ENCODE assay signal across 8 mouse cellular contexts in genomic region chr5:118560385-118561085, GRCm38 (mm10). TPM values are rescaled to one million over a fixed set of nuclear protein-coding genes. Genes with fewer than 3 reads are reported as not detected.
A peak's percentile ranks its signal among the peaks of the same experiment; 100 is the strongest.
DNase-seq lines count a peak whose midpoint lies in the region; ATAC-seq lines count a peak whose summit lies in the region.

Gene Med13l, plus strand, starts transcription at chr5:118560679.

- peak within 1 kb of the TSS; percentile 64 for H3K4me2 ChIP-seq in embryonic facial prominence, embryonic 12.5 days (replicated peaks)
- peak within 1 kb of the TSS; percentile 98 for H3K4me2 ChIP-seq in liver, embryonic 12.5 days
- peak within 1 kb of the TSS; percentile 64 for H3K4me2 ChIP-seq in stomach, embryonic 16.5 days (ENCODE audit: low read depth, low read length)

- H3K4me3 ChIP-seq in embryonic facial prominence, embryonic 12.5 days, result peak within 1 kb of the TSS; percentile 68
- peak within 1 kb of the TSS; percentile 94 for H3K4me3 ChIP-seq in liver, embryonic 12.5 days
- peak within 1 kb of the TSS; percentile 78 for H3K4me3 ChIP-seq in stomach, embryonic 16.5 days (replicated peaks; ENCODE audit: low read length)

- H3K9ac ChIP-seq in embryonic facial prominence, embryonic 12.5 days, result peak within 1 kb of the TSS; percentile 93
- peak within 1 kb of the TSS; percentile 97 for H3K9ac ChIP-seq in liver, embryonic 12.5 days
- peak within 1 kb of the TSS; percentile 95 for H3K9ac ChIP-seq in stomach, embryonic 16.5 days (ENCODE audit: low read length)

- peaks cover under 1% of the 10 kb centered on the region; the same call in 1 of the 2 replicates for H3K9me3 ChIP-seq in embryonic facial prominence, embryonic 12.5 days
- H3K9me3 ChIP-seq in liver, embryonic 12.5 days (replicated peaks), result no peaks in the 10 kb centered on the region
- no peaks in the 10 kb centered on the region for H3K9me3 ChIP-seq in stomach, embryonic 16.5 days (replicated peaks; ENCODE audit: control insufficient read depth, low read length)

- peak within 1 kb of the TSS; percentile 96 for H3K27ac ChIP-seq in embryonic facial prominence, embryonic 12.5 days
- peak within 1 kb of the TSS; percentile 95 for H3K27ac ChIP-seq in liver, embryonic 12.5 days
- H3K27ac ChIP-seq in stomach, embryonic 16.5 days (ENCODE audit: low read length), result peak within 1 kb of the TSS; percentile 92

- no peaks in the 10 kb centered on the region for H3K36me3 ChIP-seq in embryonic facial prominence, embryonic 12.5 days
- H3K36me3 ChIP-seq in liver, embryonic 12.5 days, result peaks cover 7% of the 10 kb centered on the region; the same call in 1 of the 2 replicates
- no peaks in the 10 kb centered on the region for H3K36me3 ChIP-seq in stomach, embryonic 16.5 days (ENCODE audit: control insufficient read depth, insufficient read depth, low read length)

- ATAC-seq in embryonic facial prominence, embryonic 12.5 days (ENCODE audit: insufficient number of reproducible peaks, insufficient read depth, low FRiP score, low TSS enrichment), result 0 out of 2 replicates have a peak, but pooled peaks have one; percentile 28
- peak; percentile 69 for ATAC-seq in liver, embryonic 12.5 days
- peak; percentile 74 for ATAC-seq in stomach, embryonic 16.5 days (ENCODE audit: insufficient read depth, low FRiP score)

- H3K27me3 ChIP-seq in embryonic facial prominence, embryonic 12.5 days, result 0 out of 2 replicates have a peak, but pooled peaks cover 2% of the 10 kb centered on the region
- peaks cover 9% of the 10 kb centered on the region for H3K27me3 ChIP-seq in liver, embryonic 12.5 days (replicated peaks)
- H3K27me3 ChIP-seq in stomach, embryonic 16.5 days (ENCODE audit: control insufficient read depth, insufficient read depth, low read length), result no peaks in the 10 kb centered on the region; the same call in 1 of the 2 replicates

- peak; percentile 59 for DNase-seq in 416B (ENCODE audit: low read depth)
- DNase-seq in adrenal gland, postnatal 10 days, result peak; percentile 86
- DNase-seq in heart, adult 9 months (ENCODE audit: low spot score in 2 of 2), result peak; percentile 58 to 63
- peak; percentile 59 for DNase-seq in kidney, adult 9 months
- peak; percentile 75 for DNase-seq in naive thymus-derived CD4-positive, alpha-beta T cell, adult 2 months (ENCODE audit: low read depth)

- under 1% methylated on average over 77 of the region's 120 CpGs for WGBS in embryonic facial prominence, embryonic 12.5 days
- under 1% methylated on average over 66 of the region's 120 CpGs for WGBS in liver, embryonic 12.5 days (ENCODE audit: insufficient replicate concordance)
- WGBS in stomach, embryonic 16.5 days, result under 1% methylated on average over 60 of the region's 120 CpGs

- H3K4me1 ChIP-seq in embryonic facial prominence, embryonic 12.5 days, result peaks cover 33% of the 10 kb centered on the region
- peaks cover 69% of the 10 kb centered on the region for H3K4me1 ChIP-seq in liver, embryonic 12.5 days
- H3K4me1 ChIP-seq in stomach, embryonic 16.5 days (ENCODE audit: control insufficient read depth, insufficient read depth, low read length), result peaks cover 30% of the 10 kb centered on the region

RNA-seq across cellular contexts. Expression of gene Med13l, which starts in this region (rescaled TPM):
- total RNA-seq in adrenal gland, postnatal 10 days (2021), result 10 to 100 TPM; 39.0 to 43.6 TPM
- 17.7 and 18.2 TPM in 2 replicates for polyA plus RNA-seq in embryonic facial prominence, embryonic 12.5 days (2016; fragmentation: Nextera tagmentation; extraction: Ambion mirVana)
- polyA plus RNA-seq in liver, embryonic 12.5 days (2016; fragmentation: Nextera tagmentation; extraction: Ambion mirVana), result 13.0 and 13.8 TPM in 2 replicates
- 9.9 and 10.4 TPM in 2 replicates for polyA plus RNA-seq in stomach, embryonic 16.5 days (2015; fragmentation: Nextera tagmentation; extraction: Ambion mirVana)

Comparison
In these comparisons a context has a peak if more than half of its experiments do, and no peak if none do; other contexts are left out.
1. Peak in every context shown above with its lines: DNase-seq, ATAC-seq, H3K4me3 ChIP-seq and H3K27ac ChIP-seq.